Mouse (Mus musculus): ENCODE data around the gene Ntrk3. TPM values are rescaled to one million over a fixed set of nuclear protein-coding genes. Genes with fewer than 3 reads are reported as not detected.

Gene Ntrk3
- polyA plus RNA-seq, 1 experiment, result 7.7 TPM

- TF ChIP-seq CTCF (IDR thresholded peaks at IDR 0.05; ENCODE audit: control insufficient read depth, insufficient read depth, insufficient replicate concordance, low read depth, low read length) (no peak), POLR2A (IDR thresholded peaks at IDR 0.05; ENCODE audit: control insufficient read depth, low read depth, low read length) (no peak)
- Histone ChIP-seq H3K27ac (ENCODE audit: control insufficient read depth, insufficient read depth, low read depth, low read length) (no peak overlapping the region), H3K4me1 (ENCODE audit: control insufficient read depth, insufficient read depth, low read length) (no peaks in the 10 kb centered on the region), H3K27me3 (ENCODE audit: control insufficient read depth, insufficient read depth, low read length) (no peaks in the 10 kb centered on the region), H3K36me3 (ENCODE audit: control insufficient read depth, insufficient read depth, low read length) (no peaks in the 10 kb centered on the region), H3K4me3 (ENCODE audit: control insufficient read depth, low read depth, low read length) (no peak overlapping the region)
Measured at GRCm38 (mm10) chr7:78305770-78306169, 432.0 kb downstream of the Ntrk3 start.

GRCm38 (mm10) chr7:78305029-78305428 lies 432.8 kb downstream of the Ntrk3 start:
- Histone ChIP-seq H3K27ac (ENCODE audit: control insufficient read depth, insufficient read depth, low read depth, low read length) (no peak overlapping the region), H3K4me3 (ENCODE audit: control insufficient read depth, low read depth, low read length) (no peak overlapping the region), H3K4me1 (ENCODE audit: control insufficient read depth, insufficient read depth, low read length) (no peaks in the 10 kb centered on the region), H3K36me3 (ENCODE audit: control insufficient read depth, insufficient read depth, low read length) (no peaks in the 10 kb centered on the region), H3K27me3 (ENCODE audit: control insufficient read depth, insufficient read depth, low read length) (no peaks in the 10 kb centered on the region)
- no peak for TF ChIP-seq POLR2A (IDR thresholded peaks at IDR 0.05; ENCODE audit: control insufficient read depth, low read depth, low read length)
- TF ChIP-seq CTCF (IDR thresholded peaks at IDR 0.05; ENCODE audit: control insufficient read depth, insufficient read depth, insufficient replicate concordance, low read depth, low read length), result no peak

- H3K27ac ChIP-seq (ENCODE audit: control insufficient read depth, insufficient read depth, low read depth, low read length), result no peak overlapping the region
- H3K36me3 ChIP-seq (ENCODE audit: control insufficient read depth, insufficient read depth, low read length), result no peaks in the 10 kb centered on the region
- no peaks in the 10 kb centered on the region for H3K4me1 ChIP-seq (ENCODE audit: control insufficient read depth, insufficient read depth, low read length)
- TF ChIP-seq POLR2A (IDR thresholded peaks at IDR 0.05; ENCODE audit: control insufficient read depth, low read depth, low read length) (no peak), CTCF (IDR thresholded peaks at IDR 0.05; ENCODE audit: control insufficient read depth, insufficient read depth, insufficient replicate concordance, low read depth, low read length) (no peak)
- no peak overlapping the region for H3K4me3 ChIP-seq (ENCODE audit: control insufficient read depth, low read depth, low read length)
- H3K27me3 ChIP-seq (ENCODE audit: control insufficient read depth, insufficient read depth, low read length), result no peaks in the 10 kb centered on the region
Measured at GRCm38 (mm10) chr7:78297290-78297689, 440.5 kb downstream of the Ntrk3 start.

GRCm38 (mm10) chr7:78294322-78294721 lies 443.5 kb downstream of the Ntrk3 start:
- Histone ChIP-seq H3K4me1 (ENCODE audit: control insufficient read depth, insufficient read depth, low read length) (no peaks in the 10 kb centered on the region), H3K36me3 (ENCODE audit: control insufficient read depth, insufficient read depth, low read length) (no peaks in the 10 kb centered on the region), H3K27ac (ENCODE audit: control insufficient read depth, insufficient read depth, low read depth, low read length) (no peak overlapping the region), H3K27me3 (ENCODE audit: control insufficient read depth, insufficient read depth, low read length) (no peaks in the 10 kb centered on the region), H3K4me3 (ENCODE audit: control insufficient read depth, low read depth, low read length) (no peak overlapping the region)
- TF ChIP-seq POLR2A (IDR thresholded peaks at IDR 0.05; ENCODE audit: control insufficient read depth, low read depth, low read length) (no peak), CTCF (IDR thresholded peaks at IDR 0.05; ENCODE audit: control insufficient read depth, insufficient read depth, insufficient replicate concordance, low read depth, low read length) (no peak)

GRCm38 (mm10) chr7:78290186-78290585 lies 447.6 kb downstream of the Ntrk3 start:
- TF ChIP-seq CTCF (IDR thresholded peaks at IDR 0.05; ENCODE audit: control insufficient read depth, insufficient read depth, insufficient replicate concordance, low read depth, low read length) (no peak), POLR2A (IDR thresholded peaks at IDR 0.05; ENCODE audit: control insufficient read depth, low read depth, low read length) (no peak)
- no peak overlapping the region for H3K27ac ChIP-seq (ENCODE audit: control insufficient read depth, insufficient read depth, low read depth, low read length)
- no peaks in the 10 kb centered on the region for H3K27me3 ChIP-seq (ENCODE audit: control insufficient read depth, insufficient read depth, low read length)
- no peak overlapping the region for H3K4me3 ChIP-seq (ENCODE audit: control insufficient read depth, low read depth, low read length)
- no peaks in the 10 kb centered on the region for H3K4me1 ChIP-seq (ENCODE audit: control insufficient read depth, insufficient read depth, low read length)
- H3K36me3 ChIP-seq (ENCODE audit: control insufficient read depth, insufficient read depth, low read length), result no peaks in the 10 kb centered on the region

- no peaks in the 10 kb centered on the region for H3K27me3 ChIP-seq (ENCODE audit: control insufficient read depth, insufficient read depth, low read length)
- H3K27ac ChIP-seq (ENCODE audit: control insufficient read depth, insufficient read depth, low read depth, low read length), result no peak overlapping the region
- TF ChIP-seq CTCF (IDR thresholded peaks at IDR 0.05; ENCODE audit: control insufficient read depth, insufficient read depth, insufficient replicate concordance, low read depth, low read length), result no peak
- TF ChIP-seq POLR2A (IDR thresholded peaks at IDR 0.05; ENCODE audit: control insufficient read depth, low read depth, low read length), result no peak
Measured at GRCm38 (mm10) chr7:78286516-78287238, 451.1 kb downstream of the Ntrk3 start.

GRCm38 (mm10) chr7:78269506-78270250 lies 468.1 kb downstream of the Ntrk3 start:
- no peaks in the 10 kb centered on the region for H3K36me3 ChIP-seq (ENCODE audit: control insufficient read depth, insufficient read depth, low read length)
- TF ChIP-seq POLR2A (IDR thresholded peaks at IDR 0.05; ENCODE audit: control insufficient read depth, low read depth, low read length), result no peak
- TF ChIP-seq CTCF (IDR thresholded peaks at IDR 0.05; ENCODE audit: control insufficient read depth, insufficient read depth, insufficient replicate concordance, low read depth, low read length), result no peak
- no peak overlapping the region for H3K27ac ChIP-seq (ENCODE audit: control insufficient read depth, insufficient read depth, low read depth, low read length)
- no peaks in the 10 kb centered on the region for H3K4me1 ChIP-seq (ENCODE audit: control insufficient read depth, insufficient read depth, low read length)
- H3K4me3 ChIP-seq (ENCODE audit: control insufficient read depth, low read depth, low read length), result no peak overlapping the region
- no peaks in the 10 kb centered on the region for H3K27me3 ChIP-seq (ENCODE audit: control insufficient read depth, insufficient read depth, low read length)

More at GRCm38 (mm10) chr7:78286516-78287238, 451.1 kb downstream of the Ntrk3 start:
- Histone ChIP-seq H3K36me3 (ENCODE audit: control insufficient read depth, insufficient read depth, low read length) (no peaks in the 10 kb centered on the region), H3K4me1 (ENCODE audit: control insufficient read depth, insufficient read depth, low read length) (no peaks in the 10 kb centered on the region), H3K4me3 (ENCODE audit: control insufficient read depth, low read depth, low read length) (no peak overlapping the region)

All from testis, adult 2 months (tissue).